Mouse (Mus musculus) ES-Bruce4 (cell line): ENCODE measurements around the gene Gpm6b. TPM values are rescaled to one million over a fixed set of nuclear protein-coding genes. Genes with fewer than 3 reads are reported as not detected.

Experiments
- H3K27ac ChIP-seq: 2 replicates; pipeline ENCODE4 v1.5.1; 2012; ENCODE audit warnings: low read length, inconsistent platforms; ENCODE audit not compliant: insufficient read depth
- H3K27me3 ChIP-seq: 2 replicates; pipeline ENCODE4 v1.6.1; 2012; ENCODE audit warnings: mild to moderate bottlenecking, low read length, inconsistent platforms; ENCODE audit not compliant: control insufficient read depth, poor library complexity, insufficient read depth, severe bottlenecking
- H3K36me3 ChIP-seq: 2 replicates; pipeline ENCODE4 v1.6.1; 2012; ENCODE audit warnings: inconsistent platforms, mild to moderate bottlenecking, low read length, moderate library complexity; ENCODE audit not compliant: control insufficient read depth, poor library complexity, insufficient read depth, severe bottlenecking
- H3K4me1 ChIP-seq: one replicate; pipeline ENCODE4 v1.8.1; 2011; ENCODE audit warnings: low read length; ENCODE audit not compliant: control insufficient read depth, insufficient read depth
- H3K4me3 ChIP-seq: 2 replicates; pipeline ENCODE4 v1.5.1; 2011; ENCODE audit warnings: low read depth, mild to moderate bottlenecking, low read length
- H3K9ac ChIP-seq: 2 replicates; pipeline ENCODE4 v1.6.1; 2012; ENCODE audit warnings: low read depth, mild to moderate bottlenecking, inconsistent platforms; ENCODE audit not compliant: poor library complexity, severe bottlenecking
- H3K9me3 ChIP-seq: replicated peaks from 2 replicates; pipeline ENCODE4 v1.6.1; 2012; ENCODE audit warnings: mild to moderate bottlenecking, low read length, inconsistent platforms; ENCODE audit not compliant: control insufficient read depth, poor library complexity, insufficient read depth, severe bottlenecking
- CTCF ChIP-seq: IDR thresholded peaks from one replicate; pipeline ENCODE4 v1.8.1; 2011; ENCODE audit warnings: low read depth, low read length
- EP300 ChIP-seq: IDR thresholded peaks from 2 replicates; pipeline ENCODE4 v1.6.1; 2011; ENCODE audit warnings: low read depth, low read length; ENCODE audit not compliant: insufficient read depth
- POLR2A ChIP-seq: IDR thresholded peaks from one replicate; pipeline ENCODE4 v1.8.1; 2011; ENCODE audit warnings: low read length; ENCODE audit not compliant: insufficient read depth
- polyA plus RNA-seq: library from polyadenylated mRNA; stranded (reverse); fragments of >200 nt; gene quantifications from 2 replicates; pipeline ENCODE4 v1.2.4, GENCODE M21; 2011; ENCODE audit warnings: low read depth; ENCODE audit not compliant: missing spikeins, insufficient read depth, insufficient read length

The Gpm6b gene
- 2.0 and 3.3 TPM in 2 replicates for polyA plus RNA-seq

- no peaks in the 10 kb centered on the region for H3K4me1 ChIP-seq
- peak within 1 kb of the TSS; percentile 34; the same call in 1 of the 2 replicates for H3K9ac ChIP-seq
- no peak within 1 kb of the TSS for H3K27ac ChIP-seq
- peak within 1 kb of the TSS; percentile 57 for H3K4me3 ChIP-seq
- no peaks in the 10 kb centered on the region for H3K9me3 ChIP-seq
- no peak for TF ChIP-seq EP300
- H3K27me3 ChIP-seq = 0 out of 2 replicates have a peak, but pooled peaks cover 4% of the 10 kb centered on the region
- no peaks in the 10 kb centered on the region for H3K36me3 ChIP-seq
Measured at GRCm38 (mm10) chrX:166238831-166239460, at the start of gene Gpm6b. Gene Gpm6b, plus strand, starts transcription at chrX:166238911.

- H3K27me3 ChIP-seq = no peaks in the 10 kb centered on the region
- H3K4me1 ChIP-seq = no peaks in the 10 kb centered on the region
- no peak overlapping the region for H3K4me3 ChIP-seq
Measured at GRCm38 (mm10) chrX:166196327-166196726, 42.4 kb upstream of the Gpm6b start.

GRCm38 (mm10) chrX:166198266-166198665 is 40.4 kb upstream of the Gpm6b start:
- Histone ChIP-seq H3K27me3 (no peaks in the 10 kb centered on the region), H3K27ac (no peak overlapping the region), H3K4me3 (no peak overlapping the region), H3K36me3 (no peaks in the 10 kb centered on the region), H3K9ac (no peak overlapping the region), H3K9me3 (no peaks in the 10 kb centered on the region), H3K4me1 (no peaks in the 10 kb centered on the region)
- no peak for TF ChIP-seq CTCF
- TF ChIP-seq POLR2A = no peak
- no peak for TF ChIP-seq EP300

More at GRCm38 (mm10) chrX:166196327-166196726, 42.4 kb upstream of the Gpm6b start:
- Histone ChIP-seq H3K27ac (no peak overlapping the region), H3K9ac (no peak overlapping the region), H3K9me3 (no peaks in the 10 kb centered on the region), H3K36me3 (no peaks in the 10 kb centered on the region)
- TF ChIP-seq EP300 = no peak
- no peak for TF ChIP-seq CTCF
- TF ChIP-seq POLR2A = no peak

GRCm38 (mm10) chrX:166199812-166200211 is 38.9 kb upstream of the Gpm6b start:
- TF ChIP-seq EP300 (no peak), POLR2A (no peak), CTCF (no peak)
- no peaks in the 10 kb centered on the region for H3K27me3 ChIP-seq
- no peak overlapping the region for H3K9ac ChIP-seq
- H3K9me3 ChIP-seq = no peaks in the 10 kb centered on the region
- no peaks in the 10 kb centered on the region for H3K36me3 ChIP-seq
- H3K4me1 ChIP-seq = no peaks in the 10 kb centered on the region
- H3K27ac ChIP-seq = no peak overlapping the region
- no peak overlapping the region for H3K4me3 ChIP-seq

- Histone ChIP-seq H3K27me3 (no peaks in the 10 kb centered on the region), H3K36me3 (no peaks in the 10 kb centered on the region), H3K27ac (no peak overlapping the region), H3K4me1 (no peaks in the 10 kb centered on the region), H3K9me3 (no peaks in the 10 kb centered on the region), H3K4me3 (no peak overlapping the region), H3K9ac (no peak overlapping the region)
- TF ChIP-seq EP300 = no peak
- TF ChIP-seq CTCF = no peak
- TF ChIP-seq POLR2A = no peak
Measured at GRCm38 (mm10) chrX:166214576-166214975, 24.1 kb upstream of the Gpm6b start.

GRCm38 (mm10) chrX:166216248-166216647 is 22.5 kb upstream of the Gpm6b start:
- Histone ChIP-seq H3K27me3 (no peaks in the 10 kb centered on the region), H3K36me3 (no peaks in the 10 kb centered on the region)

More at GRCm38 (mm10) chrX:166216248-166216647, 22.5 kb upstream of the Gpm6b start:
- TF ChIP-seq EP300 (no peak), CTCF (no peak), POLR2A (no peak)
- Histone ChIP-seq H3K4me3 (no peak overlapping the region), H3K9me3 (no peaks in the 10 kb centered on the region), H3K9ac (no peak overlapping the region), H3K4me1 (no peaks in the 10 kb centered on the region), H3K27ac (no peak overlapping the region)
